Mouse (Mus musculus): Measurements from ENCODE around the gene Pla1a. TPM values are rescaled to one million over a fixed set of nuclear protein-coding genes. Genes with fewer than 3 reads are reported as not detected.

The Pla1a gene
- polyA plus RNA-seq, 1 experiment from 2014 or later, result 0.27 TPM

DNA sequence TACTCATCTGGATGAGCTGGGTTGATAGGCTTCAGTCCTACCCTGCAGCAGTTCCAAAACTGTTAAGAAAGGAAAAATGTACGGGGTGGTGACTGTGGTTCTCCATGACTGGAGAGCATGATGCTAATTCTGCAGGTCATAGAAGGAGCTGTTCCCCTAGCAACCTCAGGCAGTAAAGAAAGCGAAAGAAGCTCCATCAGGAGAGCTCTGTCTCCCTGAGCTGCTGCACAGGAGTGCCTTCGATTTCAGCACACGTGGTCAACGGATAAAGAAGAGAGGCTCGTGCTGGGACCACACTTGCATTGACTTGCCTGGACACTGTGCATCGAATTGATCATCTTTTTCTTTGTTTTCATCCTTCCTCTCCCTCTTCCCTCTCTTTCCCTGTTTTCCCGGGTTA, 9.3 kb upstream of the Pla1a start:
- H3K36me3 ChIP-seq, result peaks cover 46% of the 10 kb centered on the region
- H3K4me3 ChIP-seq, result no peak overlapping the region
- H3K9me3 ChIP-seq, result 0 out of 2 replicates have a peak, but pooled peaks cover 3% of the 10 kb centered on the region
- H3K4me1 ChIP-seq (replicated peaks), result no peaks in the 10 kb centered on the region
- H3K27ac ChIP-seq, result no peak overlapping the region
- DNase-seq (ENCODE audit: low spot score), result no peak
- no peaks in the 10 kb centered on the region for H3K27me3 ChIP-seq (ENCODE audit: insufficient read depth, poor library complexity, severe bottlenecking)
- 84% methylated on average over 8 of the region's 8 CpGs for WGBS

DNA sequence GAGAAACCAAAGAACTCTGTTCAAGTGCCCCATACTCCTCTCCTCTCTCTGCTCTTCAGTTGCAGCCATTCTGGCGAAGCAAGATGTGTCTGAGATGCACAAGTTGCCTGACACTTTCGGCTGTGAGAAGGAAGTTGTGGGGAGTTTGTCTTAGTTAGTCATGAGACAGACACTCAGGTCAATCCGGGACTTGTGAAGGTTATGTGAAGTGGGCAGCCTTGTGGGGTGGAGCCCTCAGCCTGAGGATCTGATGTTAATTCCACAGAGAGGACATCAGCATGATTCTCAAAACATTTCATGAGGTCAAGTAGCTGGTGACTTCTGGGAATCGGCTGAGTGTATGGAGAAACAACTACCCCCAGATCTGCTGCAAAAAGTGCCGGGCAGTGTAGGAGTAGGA, 8.7 kb upstream of the Pla1a start:
- H3K4me3 ChIP-seq, result no peak overlapping the region
- no peaks in the 10 kb centered on the region for H3K27me3 ChIP-seq (ENCODE audit: insufficient read depth, poor library complexity, severe bottlenecking)
- 0 out of 2 replicates have a peak, but pooled peaks cover 3% of the 10 kb centered on the region for H3K9me3 ChIP-seq
- no peaks in the 10 kb centered on the region for H3K4me1 ChIP-seq (replicated peaks)
- WGBS, result 86% methylated on average over 5 of the region's 5 CpGs
- H3K27ac ChIP-seq, result no peak overlapping the region
- no peak for DNase-seq (ENCODE audit: low spot score)
- H3K36me3 ChIP-seq, result peaks cover 40% of the 10 kb centered on the region

DNA sequence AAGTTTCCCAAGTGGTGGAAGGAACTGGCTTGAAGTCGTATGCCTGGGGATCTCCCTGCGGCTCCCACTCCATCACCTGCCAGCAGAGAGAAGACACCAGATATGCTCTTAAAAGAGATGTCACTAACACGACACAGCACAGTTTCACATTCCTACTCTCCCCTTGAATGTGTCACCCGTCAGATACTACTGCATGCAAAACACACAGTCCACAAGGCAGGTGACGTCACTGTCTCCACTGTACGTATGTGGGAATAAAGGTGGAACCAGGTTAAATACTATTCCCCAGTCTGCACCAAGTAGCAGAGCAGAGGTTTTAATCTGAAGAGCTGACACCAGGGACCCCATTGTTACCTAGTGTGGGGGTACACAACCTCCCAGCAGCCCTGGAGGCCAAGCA, 7.5 kb upstream of the Pla1a start:
- no peak overlapping the region for H3K27ac ChIP-seq
- no peaks in the 10 kb centered on the region for H3K4me1 ChIP-seq (replicated peaks)
- H3K4me3 ChIP-seq, result no peak overlapping the region
- 86% methylated on average over 6 of the region's 6 CpGs for WGBS
- H3K27me3 ChIP-seq (ENCODE audit: insufficient read depth, poor library complexity, severe bottlenecking), result no peaks in the 10 kb centered on the region
- DNase-seq (ENCODE audit: low spot score), result no peak
- H3K9me3 ChIP-seq, result no peaks in the 10 kb centered on the region
- peaks cover 28% of the 10 kb centered on the region for H3K36me3 ChIP-seq

DNA sequence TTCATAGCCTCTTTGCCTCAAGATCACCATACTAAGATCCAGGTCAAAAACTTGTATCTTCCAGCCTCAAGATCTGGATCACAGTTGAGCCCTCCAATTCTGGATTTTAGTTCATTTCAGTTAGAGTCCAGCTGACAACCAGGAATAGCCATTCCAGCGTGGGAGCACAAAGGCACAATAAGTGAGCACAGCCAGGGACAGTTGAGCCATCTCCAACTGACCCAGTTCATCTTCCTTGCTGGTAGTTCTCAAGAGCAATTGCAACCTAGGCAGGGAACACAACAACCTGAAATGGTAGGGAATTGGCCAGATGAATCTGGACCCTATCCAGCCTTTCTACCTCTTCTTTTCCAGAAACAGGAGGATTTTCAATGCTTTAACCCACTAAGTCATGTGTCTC, 6.2 kb upstream of the Pla1a start:
- peaks cover 16% of the 10 kb centered on the region for H3K36me3 ChIP-seq
- no peak overlapping the region for H3K4me3 ChIP-seq
- DNase-seq (ENCODE audit: low spot score), result no peak
- no peaks in the 10 kb centered on the region for H3K27me3 ChIP-seq (ENCODE audit: insufficient read depth, poor library complexity, severe bottlenecking)
- H3K4me1 ChIP-seq (replicated peaks), result no peaks in the 10 kb centered on the region
- H3K9me3 ChIP-seq, result no peaks in the 10 kb centered on the region
- 90% methylated on average over 1 of the region's 1 CpGs for WGBS
- H3K27ac ChIP-seq, result no peak overlapping the region

DNA sequence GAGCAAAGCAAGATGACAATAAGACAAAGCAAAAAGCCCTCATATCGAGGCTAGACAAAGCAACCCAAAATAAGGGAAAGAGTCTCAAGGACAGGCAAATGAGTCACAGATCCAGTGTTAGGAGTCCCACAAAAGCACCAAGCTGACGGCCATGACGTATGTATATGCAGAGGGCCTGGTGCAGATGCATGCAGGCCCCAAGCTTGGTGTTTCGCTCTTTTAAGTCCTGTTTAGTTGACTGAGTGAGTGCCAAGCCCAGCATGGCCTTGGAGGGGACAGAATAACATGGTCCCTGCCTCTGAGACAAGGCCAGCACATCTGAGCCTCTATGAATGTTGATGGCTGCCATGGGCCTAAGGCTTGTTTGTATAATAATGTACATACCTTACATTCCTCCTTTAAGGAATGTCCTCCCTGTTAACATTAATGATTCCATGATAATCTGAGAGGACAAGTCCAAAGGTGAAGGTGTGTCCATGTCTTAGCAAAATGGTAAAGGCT, 1.4 kb upstream of the Pla1a start:
- Histone ChIP-seq H3K27me3 (ENCODE audit: insufficient read depth, poor library complexity, severe bottlenecking) (no peaks in the 10 kb centered on the region), H3K27ac (no peak overlapping the region), H3K4me1 (replicated peaks) (peaks cover 10% of the 10 kb centered on the region; the same call in 1 of the 2 replicates), H3K4me3 (no peak overlapping the region), H3K9me3 (no peaks in the 10 kb centered on the region), H3K36me3 (no peaks in the 10 kb centered on the region)
- 85% methylated on average over 4 of the region's 4 CpGs for WGBS
- no peak for DNase-seq (ENCODE audit: low spot score)

DNA sequence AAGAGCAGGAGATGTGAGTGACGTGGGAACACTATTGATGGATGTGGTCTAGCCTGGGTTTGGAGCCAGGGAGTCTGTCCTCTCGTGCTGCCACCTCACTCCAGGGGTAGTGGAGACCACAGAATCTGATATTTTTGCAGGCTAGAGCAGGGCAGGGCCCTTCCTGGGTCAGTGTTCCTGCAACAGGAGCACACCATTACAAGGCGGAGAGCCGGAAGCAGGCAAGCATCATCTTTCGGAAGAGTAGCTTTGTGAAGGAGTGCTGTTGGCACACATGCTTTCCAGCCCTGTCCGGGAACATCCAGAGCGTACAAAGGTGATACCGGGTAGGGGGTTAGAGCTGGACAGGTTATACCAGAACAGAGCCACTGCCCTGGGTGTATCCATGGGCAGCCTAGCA, 569 bp upstream of the Pla1a start:
- DNase-seq (ENCODE audit: low spot score), result no peak
- Histone ChIP-seq H3K4me3 (no peak overlapping the region), H3K27ac (no peak overlapping the region), H3K27me3 (ENCODE audit: insufficient read depth, poor library complexity, severe bottlenecking) (no peaks in the 10 kb centered on the region), H3K9me3 (no peaks in the 10 kb centered on the region), H3K4me1 (replicated peaks) (peaks cover 10% of the 10 kb centered on the region; the same call in 1 of the 2 replicates), H3K36me3 (no peaks in the 10 kb centered on the region)
- WGBS, result 93% methylated on average over 8 of the region's 8 CpGs

DNA sequence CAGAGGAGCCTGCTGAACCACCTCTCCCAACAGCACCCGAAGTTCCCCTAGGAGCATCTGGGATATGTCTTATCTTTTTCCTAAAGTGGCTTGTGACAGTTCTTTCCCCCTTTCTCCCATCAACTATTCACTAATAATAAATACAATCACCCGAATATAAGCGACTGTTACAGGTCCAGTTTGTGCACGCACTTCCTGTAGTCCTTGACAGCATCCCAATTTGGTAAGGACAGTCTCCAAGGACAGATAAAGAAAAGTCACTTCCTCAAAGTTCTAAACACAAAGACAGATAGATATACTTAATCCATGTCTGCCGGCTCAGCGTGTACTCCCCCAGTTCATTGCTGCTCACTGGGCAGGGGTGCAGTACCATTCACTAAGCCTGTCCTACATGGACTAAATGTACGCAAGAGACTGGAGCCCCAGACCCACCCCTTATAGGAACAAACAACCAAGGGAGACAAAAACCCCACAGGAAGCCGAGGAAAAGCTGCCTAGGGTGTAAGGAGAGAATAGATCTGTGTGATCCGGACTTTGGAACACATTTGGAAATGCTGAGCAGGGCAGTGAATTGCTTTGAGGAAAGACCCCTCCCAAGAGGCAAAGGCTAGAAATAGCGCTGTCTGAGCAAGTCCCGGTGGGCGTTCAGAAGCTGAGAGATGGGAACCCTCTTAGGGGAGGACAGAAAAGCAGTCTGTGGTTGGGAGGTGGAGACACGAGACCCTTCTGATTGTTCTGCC, 1.3 kb downstream of the Pla1a start:
- H3K9me3 ChIP-seq, result no peaks in the 10 kb centered on the region
- no peak overlapping the region for H3K27ac ChIP-seq
- DNase-seq (ENCODE audit: low spot score), result no peak
- peaks cover 10% of the 10 kb centered on the region; the same call in 1 of the 2 replicates for H3K4me1 ChIP-seq (replicated peaks)
- H3K36me3 ChIP-seq, result no peaks in the 10 kb centered on the region
- H3K27me3 ChIP-seq (ENCODE audit: insufficient read depth, poor library complexity, severe bottlenecking), result no peaks in the 10 kb centered on the region
- 54% methylated on average over 13 of the region's 13 CpGs for WGBS
- no peak overlapping the region for H3K4me3 ChIP-seq

DNA sequence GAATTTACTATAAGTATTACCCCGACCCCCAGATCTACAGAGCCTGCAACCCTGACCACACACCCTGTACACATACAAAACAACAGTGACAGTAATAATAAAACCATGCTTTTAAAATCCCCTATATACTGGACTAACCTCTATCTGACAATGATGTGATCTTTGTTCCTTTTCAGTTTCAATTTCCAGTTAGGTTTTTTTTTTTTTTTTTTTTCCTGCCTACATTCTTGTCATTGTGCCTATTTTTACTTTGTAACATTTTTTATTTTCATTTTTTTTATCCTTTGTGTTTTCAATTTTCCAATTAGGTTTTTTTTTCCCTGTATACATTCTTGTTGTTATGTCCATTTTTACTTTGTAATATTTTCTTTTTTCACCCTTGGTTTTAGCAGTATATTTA, 7.1 kb downstream of the Pla1a start:
- 88% methylated on average over 1 of the region's 1 CpGs for WGBS
- no peak overlapping the region for H3K27ac ChIP-seq

DNA sequence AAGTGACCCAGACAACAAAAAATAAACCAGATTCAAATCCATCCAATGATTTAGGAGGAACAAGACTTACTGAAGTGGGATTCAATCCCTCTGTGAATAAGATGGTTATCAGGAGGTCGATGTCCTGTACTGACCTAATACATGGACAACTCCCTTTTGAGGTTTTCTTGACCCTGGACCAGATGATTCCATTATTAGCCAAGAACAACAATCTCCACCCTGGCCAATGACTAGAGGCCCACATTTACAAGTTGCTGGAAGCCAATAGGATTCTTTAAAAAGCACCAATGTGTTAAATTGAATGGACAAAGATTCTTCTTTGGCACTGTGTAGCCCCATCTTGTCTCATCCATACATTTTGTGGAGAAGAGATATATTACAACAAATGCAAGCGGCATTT, 7.6 kb downstream of the Pla1a start:
- Histone ChIP-seq H3K27me3 (ENCODE audit: insufficient read depth, poor library complexity, severe bottlenecking) (no peaks in the 10 kb centered on the region), H3K36me3 (no peaks in the 10 kb centered on the region), H3K4me1 (replicated peaks) (no peaks in the 10 kb centered on the region), H3K4me3 (no peak overlapping the region), H3K27ac (no peak overlapping the region), H3K9me3 (no peaks in the 10 kb centered on the region)
- WGBS, result 90% methylated on average over 2 of the region's 2 CpGs
- DNase-seq (ENCODE audit: low spot score), result no peak

More for the DNA sequence above, 7.1 kb downstream of the Pla1a start:
- DNase-seq (ENCODE audit: low spot score), result no peak
- Histone ChIP-seq H3K27me3 (ENCODE audit: insufficient read depth, poor library complexity, severe bottlenecking) (no peaks in the 10 kb centered on the region), H3K36me3 (no peaks in the 10 kb centered on the region), H3K4me1 (replicated peaks) (no peaks in the 10 kb centered on the region), H3K9me3 (no peaks in the 10 kb centered on the region), H3K4me3 (no peak overlapping the region)

DNA sequence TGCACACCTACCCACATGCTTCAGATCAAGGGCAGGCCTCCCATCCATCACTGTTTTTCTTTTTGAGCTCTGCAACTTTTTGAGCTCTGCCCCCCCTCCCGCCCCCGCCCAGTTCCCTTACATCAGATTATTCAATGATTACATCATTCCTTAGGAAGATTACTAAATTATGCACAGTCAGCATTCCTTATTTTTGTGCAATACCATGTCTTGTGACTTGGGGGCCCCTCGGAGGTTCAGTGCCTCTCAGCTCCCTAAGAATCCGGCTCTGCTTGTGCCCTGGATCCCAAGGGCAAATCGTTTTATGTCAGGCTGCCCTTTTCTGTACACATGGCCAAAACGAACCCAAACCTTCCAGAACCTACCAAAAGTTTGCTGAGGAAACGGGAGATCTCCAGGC, 18.0 kb downstream of the Pla1a start:
- WGBS, result 86% methylated on average over 7 of the region's 7 CpGs
- H3K36me3 ChIP-seq, result no peaks in the 10 kb centered on the region
- DNase-seq (ENCODE audit: low spot score), result no peak
- H3K27ac ChIP-seq, result no peak overlapping the region
- no peaks in the 10 kb centered on the region for H3K4me1 ChIP-seq (replicated peaks)
- no peaks in the 10 kb centered on the region for H3K9me3 ChIP-seq
- H3K27me3 ChIP-seq (ENCODE audit: insufficient read depth, poor library complexity, severe bottlenecking), result no peaks in the 10 kb centered on the region
- no peak overlapping the region for H3K4me3 ChIP-seq

DNA sequence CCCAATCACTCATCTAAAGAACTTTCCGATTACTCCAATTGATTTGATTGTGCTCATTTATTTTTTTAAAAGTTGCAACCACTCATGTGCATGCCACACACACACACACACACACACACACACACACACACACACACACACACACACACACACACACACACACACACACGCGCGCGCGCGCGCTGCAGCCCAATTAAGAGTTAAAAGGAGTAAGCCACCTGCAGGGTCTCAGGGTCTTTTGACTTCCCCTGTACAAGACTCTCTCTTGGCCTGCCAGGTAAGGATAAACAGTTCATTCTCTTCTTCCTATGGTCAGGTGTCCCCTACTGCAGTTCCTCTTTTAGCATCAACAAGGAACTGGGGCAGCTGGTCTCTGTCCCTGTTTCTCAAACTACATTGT, 24.5 kb downstream of the Pla1a start:
- Histone ChIP-seq H3K4me3 (no peak overlapping the region), H3K27me3 (ENCODE audit: insufficient read depth, poor library complexity, severe bottlenecking) (no peaks in the 10 kb centered on the region), H3K4me1 (replicated peaks) (0 out of 2 replicates have a peak, but pooled peaks cover 8% of the 10 kb centered on the region), H3K36me3 (no peaks in the 10 kb centered on the region), H3K9me3 (no peaks in the 10 kb centered on the region), H3K27ac (no peak overlapping the region)
- WGBS, result 99% methylated on average over 8 of the region's 8 CpGs
- no peak for DNase-seq (ENCODE audit: low spot score)

DNA sequence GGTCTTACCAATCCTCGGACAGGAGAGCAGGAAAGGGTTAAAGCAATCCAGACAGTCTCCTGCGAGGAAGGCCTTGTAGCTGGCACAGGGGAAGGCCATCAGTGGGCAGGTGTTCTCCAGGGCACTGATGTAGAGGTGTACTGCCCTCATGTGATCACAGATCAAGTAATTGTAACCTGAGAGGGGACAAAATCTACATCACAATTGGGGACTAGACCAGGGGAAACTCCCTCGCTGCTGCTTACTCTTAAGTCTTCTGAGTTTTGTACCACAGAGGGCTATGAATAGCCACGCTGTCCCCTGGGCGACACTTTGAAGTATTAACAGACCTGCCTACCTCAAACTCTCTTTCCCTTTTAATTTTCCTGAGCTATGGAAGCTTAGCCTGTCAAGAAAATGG, 25.4 kb downstream of the Pla1a start:
- DNase-seq (ENCODE audit: low spot score), result no peak
- Histone ChIP-seq H3K9me3 (no peaks in the 10 kb centered on the region), H3K4me3 (no peak overlapping the region), H3K27me3 (ENCODE audit: insufficient read depth, poor library complexity, severe bottlenecking) (no peaks in the 10 kb centered on the region), H3K36me3 (no peaks in the 10 kb centered on the region), H3K27ac (no peak overlapping the region), H3K4me1 (replicated peaks) (0 out of 2 replicates have a peak, but pooled peaks cover 8% of the 10 kb centered on the region)
- WGBS, result 44% methylated on average over 5 of the region's 5 CpGs

DNA sequence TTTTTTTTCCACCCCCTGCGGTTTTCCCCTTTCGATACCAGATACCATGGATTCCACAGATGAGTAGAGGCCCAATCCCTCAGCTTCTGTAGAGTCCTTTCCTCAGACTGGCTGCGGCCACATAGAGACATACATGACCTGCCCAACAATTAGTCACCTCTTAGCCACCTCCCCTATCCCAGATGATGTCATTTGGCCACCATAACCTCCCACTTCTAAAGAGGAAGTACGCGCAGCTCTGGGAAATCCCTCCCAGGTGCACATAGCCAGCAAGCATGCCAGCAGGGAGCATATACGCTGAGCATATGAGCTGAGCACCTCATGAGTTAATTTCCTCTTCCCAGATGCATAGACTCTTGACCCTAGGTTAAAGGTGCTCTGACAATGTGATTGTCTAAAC, 26.2 kb downstream of the Pla1a start:
- no peak overlapping the region for H3K27ac ChIP-seq
- 83% methylated on average over 6 of the region's 6 CpGs for WGBS

More for the DNA sequence above, 26.2 kb downstream of the Pla1a start:
- no peak for DNase-seq (ENCODE audit: low spot score)
- Histone ChIP-seq H3K4me3 (no peak overlapping the region), H3K36me3 (no peaks in the 10 kb centered on the region), H3K9me3 (no peaks in the 10 kb centered on the region), H3K4me1 (replicated peaks) (0 out of 2 replicates have a peak, but pooled peaks cover 8% of the 10 kb centered on the region), H3K27me3 (ENCODE audit: insufficient read depth, poor library complexity, severe bottlenecking) (no peaks in the 10 kb centered on the region)
